Mouse (Mus musculus) midbrain, postnatal 0 days (tissue): ENCODE measurements around the gene Ttc39b. TPM values are rescaled to one million over a fixed set of nuclear protein-coding genes. Genes with fewer than 3 reads are reported as not detected.

Experiments used
- ATAC-seq: fragments of 200-750 bp; cut with Nextera tagmentation; 2 replicates; pipeline ENCODE4 v1.8.0; 2017; ENCODE audit warnings: moderate number of reproducible peaks, mild to moderate bottlenecking, moderate TSS enrichment, moderate library complexity; ENCODE audit not compliant: low FRiP score
- DNase-seq: peaks from one replicate; pipeline ENCODE4 v3.0.0-alpha.2; 2015; ENCODE audit warnings: low spot score
- H3K27ac ChIP-seq: fragments of 300-500 bp; sonication (generic); 2 replicates; pipeline ENCODE4 v1.5.1; 2014; ENCODE audit warnings: low read depth, mild to moderate bottlenecking, low read length, mixed read lengths
- H3K27me3 ChIP-seq: fragments of 300-500 bp; sonication (generic); 2 replicates; pipeline ENCODE4 v1.6.1; 2014; ENCODE audit warnings: low read length, control low read depth, mixed read lengths; ENCODE audit not compliant: insufficient read depth
- H3K36me3 ChIP-seq: fragments of 300-500 bp; sonication (generic); 2 replicates; pipeline ENCODE4 v1.6.1; 2014; ENCODE audit warnings: low read length, control low read depth, mixed read lengths; ENCODE audit not compliant: insufficient read depth
- H3K4me1 ChIP-seq: fragments of 300-500 bp; sonication (generic); 2 replicates; pipeline ENCODE4 v1.6.1; 2014; ENCODE audit warnings: mild to moderate bottlenecking, control low read depth, antibody characterized with exemption, low read length, mixed read lengths; ENCODE audit not compliant: insufficient read depth
- H3K4me2 ChIP-seq: fragments of 300-500 bp; sonication (generic); 2 replicates; pipeline ENCODE4 v1.6.1; 2014; ENCODE audit warnings: low read depth, mild to moderate bottlenecking, low read length, mixed read lengths; ENCODE audit not compliant: poor library complexity, severe bottlenecking
- H3K4me3 ChIP-seq: fragments of 300-500 bp; sonication (generic); 2 replicates; pipeline ENCODE4 v1.5.1; 2014; ENCODE audit warnings: low read depth, mild to moderate bottlenecking, low read length, moderate library complexity
- H3K9ac ChIP-seq: fragments of 300-500 bp; sonication (generic); replicated peaks from 2 replicates; pipeline ENCODE4 v1.6.1; 2014; ENCODE audit warnings: mild to moderate bottlenecking, low read length, moderate library complexity, mixed read lengths; ENCODE audit not compliant: poor library complexity, severe bottlenecking
- H3K9me3 ChIP-seq: fragments of 300-500 bp; sonication (generic); 2 replicates; pipeline ENCODE4 v1.6.1; 2016; ENCODE audit warnings: low read length, control low read depth
- CTCF ChIP-seq: IDR thresholded peaks from 2 replicates; pipeline ENCODE4 v1.5.1; 2016; ENCODE audit warnings: antibody characterized with exemption, mild to moderate bottlenecking
- WGBS: fragments of 180-500 bp; shearing (Covaris S2); extraction: QIAGEN DNeasy Blood & Tissue Kit; methylation state at CpG from one replicate; pipeline ENCODE4 v1.1.7; 2014; 5-methylcytosine and 5-hydroxymethylcytosine counted together
- polyA plus RNA-seq: library from polyadenylated mRNA; unstranded; fragments of >200 nt; fragmentation: Nextera tagmentation; extraction: Ambion mirVana; gene quantifications from 2 replicates; pipeline ENCODE4 v1.2.1, GENCODE M21; 2015
- total RNA-seq: library from RNA; depleted of rRNA; stranded (reverse); fragments of >200 nt; gene quantifications from 2 replicates; pipeline ENCODE4 v1.2.3, GENCODE M21; 2014; rRNA removed

Ttc39b gene
- total and polyA plus RNA-seq, 2 experiments from 2014 or later = 5.7 to 14.7 TPM

DNA sequence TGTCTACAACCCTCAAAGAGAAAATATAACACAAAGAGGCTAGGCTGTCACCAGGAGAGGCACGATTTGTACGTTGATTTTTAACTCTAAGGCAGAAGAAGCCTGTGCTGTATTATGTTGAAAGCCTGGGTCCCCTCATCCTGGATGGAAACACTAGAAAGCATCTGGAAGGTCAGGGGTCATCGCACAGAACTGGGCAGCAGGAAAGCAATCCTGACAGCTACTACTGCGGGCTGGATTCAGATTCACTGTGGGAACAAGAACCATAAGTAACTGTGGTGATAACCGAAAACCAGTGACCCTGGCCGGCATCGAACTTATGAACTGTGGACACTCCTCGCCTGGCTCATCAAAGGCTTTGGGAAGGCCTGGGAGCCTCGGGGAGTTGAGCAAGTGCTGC lies 153.3 kb downstream of the Ttc39b start:
- Histone ChIP-seq H3K9me3 (no peaks in the 10 kb centered on the region), H3K4me2 (no peak overlapping the region), H3K27ac (no peak overlapping the region), H3K36me3 (no peaks in the 10 kb centered on the region), H3K27me3 (no peaks in the 10 kb centered on the region), H3K9ac (no peak overlapping the region), H3K4me1 (no peaks in the 10 kb centered on the region), H3K4me3 (no peak overlapping the region)
- DNase-seq (no peak), ATAC-seq (no peak)
- WGBS = 51% methylated on average over 9 of the region's 9 CpGs
- TF ChIP-seq CTCF = no peak

Other genes starting within 250 kb of the Ttc39b start
- gene Snapc3, start 93.5 kb upstream of the Ttc39b start, total RNA-seq = 38.0 and 40.5 TPM in 2 replicates
- gene Snapc3, start 93.5 kb upstream of the Ttc39b start, polyA plus RNA-seq = 33.3 and 33.9 TPM in 2 replicates
- 206 and 254 TPM in 2 replicates for gene Psip1, start 162.2 kb upstream of the Ttc39b start, total RNA-seq
- gene Psip1, start 162.2 kb upstream of the Ttc39b start, polyA plus RNA-seq = 273 and 320 TPM in 2 replicates
- gene Ccdc171, start 201.3 kb upstream of the Ttc39b start, total RNA-seq = 4.2 and 7.1 TPM in 2 replicates
- 1.7 and 2.0 TPM in 2 replicates for gene Ccdc171, start 201.3 kb upstream of the Ttc39b start, polyA plus RNA-seq